Mouse (Mus musculus) spleen, adult 2 months (tissue): ENCODE data around the gene Cntn2.

ENCODE experiments used
- CTCF ChIP-seq: fragments of 200-500 bp; IDR thresholded peaks from 2 replicates; pipeline ENCODE4 v1.5.1; 2011; ENCODE audit warnings: mild to moderate bottlenecking, inconsistent platforms; ENCODE audit not compliant: insufficient read depth, insufficient read length, insufficient replicate concordance; ENCODE audit errors: extremely low read depth
- POLR2A ChIP-seq: fragments of 200-500 bp; IDR thresholded peaks from 2 replicates; pipeline ENCODE4 v1.6.1; 2011; ENCODE audit warnings: low read depth, low read length, inconsistent platforms

DNA sequence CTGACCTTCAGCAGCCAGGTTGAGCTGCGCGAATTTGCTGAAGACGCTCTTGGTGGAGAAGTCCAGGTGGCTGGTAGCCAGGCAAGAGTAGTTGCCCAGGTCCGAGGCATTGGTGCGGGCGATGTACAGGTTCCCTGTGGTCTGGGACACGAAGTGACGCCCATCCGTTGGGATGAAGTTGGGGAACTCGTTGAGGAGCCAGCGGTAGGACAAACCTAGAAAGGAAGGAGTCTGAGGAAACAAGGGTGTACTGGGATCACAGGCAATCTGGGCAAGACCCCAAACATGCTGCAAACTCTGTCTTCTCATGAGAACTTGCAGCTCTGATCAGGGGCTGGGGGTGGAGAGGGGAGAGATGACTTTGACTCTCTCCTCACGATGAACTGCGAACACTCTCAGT lies 15.0 kb downstream of the Cntn2 start:
- no peak for TF ChIP-seq CTCF
- TF ChIP-seq POLR2A = no peak
